Mouse (Mus musculus) thymus, adult 2 months (tissue): ENCODE data around the gene Chpf2. TPM values are rescaled to one million over a fixed set of nuclear protein-coding genes. Genes with fewer than 3 reads are reported as not detected.

Experiments
- DNase-seq: peaks from one replicate; pipeline ENCODE4 v3.0.0; 2021
- H3K27ac ChIP-seq: fragments of 200-500 bp; 2 replicates; pipeline ENCODE4 v1.5.1; 2012; ENCODE audit warnings: low read length, control low read depth; ENCODE audit not compliant: control insufficient read depth, insufficient read depth
- H3K27me3 ChIP-seq: fragments of 200-500 bp; 2 replicates; pipeline ENCODE4 v1.6.1; 2012; ENCODE audit warnings: mild to moderate bottlenecking, low read length, moderate library complexity, mixed read lengths; ENCODE audit not compliant: control insufficient read depth, insufficient read depth
- H3K36me3 ChIP-seq: fragments of 200-500 bp; 2 replicates; pipeline ENCODE4 v1.6.1; 2012; ENCODE audit warnings: mild to moderate bottlenecking, low read length, moderate library complexity; ENCODE audit not compliant: control insufficient read depth, insufficient read depth
- H3K4me1 ChIP-seq: fragments of 200-500 bp; replicated peaks from 2 replicates; pipeline ENCODE4 v1.6.1; 2012; ENCODE audit warnings: low read length; ENCODE audit not compliant: control insufficient read depth, insufficient read depth
- H3K4me3 ChIP-seq: fragments of 200-500 bp; 2 replicates; pipeline ENCODE4 v1.5.1; 2012; ENCODE audit warnings: mild to moderate bottlenecking, low read length, control low read depth, moderate library complexity; ENCODE audit not compliant: control insufficient read depth, insufficient read depth
- CTCF ChIP-seq: fragments of 200-500 bp; IDR thresholded peaks from 2 replicates; pipeline ENCODE4 v1.5.1; 2012; ENCODE audit warnings: mild to moderate bottlenecking, control low read depth, low read length, moderate library complexity, borderline replicate concordance; ENCODE audit not compliant: control insufficient read depth, poor library complexity, insufficient read depth; ENCODE audit errors: extremely low read depth
- POLR2A ChIP-seq: fragments of 200-500 bp; IDR thresholded peaks from 2 replicates; pipeline ENCODE4 v1.6.1; 2012; ENCODE audit warnings: mild to moderate bottlenecking, low read length, control low read depth, moderate library complexity; ENCODE audit not compliant: control insufficient read depth, poor library complexity, insufficient read depth; ENCODE audit errors: extremely low read depth
- WGBS: fragments of 180-500 bp; shearing (Covaris S2); methylation state at CpG from one replicate; pipeline ENCODE4 v1.1.7; 2018; 5-methylcytosine and 5-hydroxymethylcytosine counted together
- polyA plus RNA-seq: library from polyadenylated mRNA; depleted of rRNA; stranded (reverse); fragments of >200 nt; gene quantifications from 2 replicates; pipeline ENCODE4 v1.2.3, GENCODE M21; 2012; rRNA removed

Chpf2 gene
- polyA plus RNA-seq, result 53.5 and 55.5 TPM in 2 replicates

DNA sequence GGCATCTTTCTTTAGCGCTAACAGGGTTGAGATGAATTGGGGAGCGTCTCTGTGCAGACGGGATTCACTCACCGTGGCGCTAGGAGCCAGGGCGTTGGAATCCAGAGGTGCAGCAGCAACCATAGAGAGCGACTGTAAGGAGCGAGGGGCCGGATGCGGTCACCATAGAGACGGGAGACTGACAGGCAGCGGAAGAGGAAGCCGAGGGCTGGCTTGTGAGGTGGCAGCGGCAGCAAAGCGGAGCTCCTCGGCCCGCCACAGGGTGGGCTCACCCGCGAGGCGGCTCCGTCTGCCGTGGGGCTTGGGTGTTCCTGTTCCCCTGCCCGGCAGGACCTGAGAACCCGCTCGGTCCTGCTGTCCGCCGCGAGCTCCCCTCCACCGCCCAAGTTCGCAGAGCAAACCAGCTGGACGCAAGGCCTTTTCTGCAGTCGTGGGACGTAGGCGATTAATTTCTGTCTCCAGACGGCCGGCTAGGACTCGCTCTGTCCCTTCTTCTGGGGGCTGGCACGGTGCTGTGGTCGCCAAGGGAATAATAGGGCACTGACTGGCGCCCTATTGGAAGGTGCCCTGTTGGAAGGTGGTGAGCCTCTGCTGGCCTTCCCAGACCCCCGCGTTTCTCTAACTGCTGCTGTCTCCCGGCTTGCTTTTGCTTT is at the start of gene Chpf2:
Gene Chpf2 (plus strand): TSS at position 195 of the 653 bp plus-strand sequence.
- TF ChIP-seq CTCF, result no peak
- peak; percentile 76 for TF ChIP-seq POLR2A
- Histone ChIP-seq H3K36me3 (no peaks in the 10 kb centered on the region), H3K4me3 (peak within 1 kb of the TSS; percentile 68), H3K27me3 (no peaks in the 10 kb centered on the region), H3K4me1 (peaks cover 8% of the 10 kb centered on the region), H3K27ac (peak within 1 kb of the TSS; percentile 45)
- peak; percentile 84 for DNase-seq
- under 1% methylated on average over 43 of the region's 43 CpGs for WGBS

DNA sequence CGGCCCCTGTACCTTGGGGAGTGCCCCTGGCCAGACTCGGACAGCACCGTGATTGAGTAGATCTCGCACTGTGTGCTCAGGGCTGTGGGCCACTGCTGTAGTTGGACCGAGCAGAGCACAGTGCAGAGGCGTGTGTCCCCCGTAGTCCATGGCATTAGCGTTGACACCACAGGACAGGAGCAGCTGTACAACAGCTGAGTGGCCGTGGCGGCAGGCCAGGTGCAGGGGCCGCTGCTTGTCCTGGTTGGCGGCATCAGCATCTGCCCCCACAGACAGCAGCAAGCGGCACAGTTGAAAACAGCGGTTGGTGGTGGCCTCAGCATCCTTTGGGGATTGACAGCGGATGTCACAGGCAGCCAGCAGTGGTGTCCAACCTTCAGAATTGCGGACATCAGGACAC is 48.9 kb upstream of the Chpf2 start:
- WGBS, result 88% methylated on average over 16 of the region's 16 CpGs
- Histone ChIP-seq H3K36me3 (no peaks in the 10 kb centered on the region), H3K27ac (no peak overlapping the region), H3K27me3 (no peaks in the 10 kb centered on the region; the same call in 1 of the 2 replicates), H3K4me1 (no peaks in the 10 kb centered on the region), H3K4me3 (no peak overlapping the region)
- no peak for DNase-seq
- TF ChIP-seq POLR2A (no peak), CTCF (no peak)

DNA sequence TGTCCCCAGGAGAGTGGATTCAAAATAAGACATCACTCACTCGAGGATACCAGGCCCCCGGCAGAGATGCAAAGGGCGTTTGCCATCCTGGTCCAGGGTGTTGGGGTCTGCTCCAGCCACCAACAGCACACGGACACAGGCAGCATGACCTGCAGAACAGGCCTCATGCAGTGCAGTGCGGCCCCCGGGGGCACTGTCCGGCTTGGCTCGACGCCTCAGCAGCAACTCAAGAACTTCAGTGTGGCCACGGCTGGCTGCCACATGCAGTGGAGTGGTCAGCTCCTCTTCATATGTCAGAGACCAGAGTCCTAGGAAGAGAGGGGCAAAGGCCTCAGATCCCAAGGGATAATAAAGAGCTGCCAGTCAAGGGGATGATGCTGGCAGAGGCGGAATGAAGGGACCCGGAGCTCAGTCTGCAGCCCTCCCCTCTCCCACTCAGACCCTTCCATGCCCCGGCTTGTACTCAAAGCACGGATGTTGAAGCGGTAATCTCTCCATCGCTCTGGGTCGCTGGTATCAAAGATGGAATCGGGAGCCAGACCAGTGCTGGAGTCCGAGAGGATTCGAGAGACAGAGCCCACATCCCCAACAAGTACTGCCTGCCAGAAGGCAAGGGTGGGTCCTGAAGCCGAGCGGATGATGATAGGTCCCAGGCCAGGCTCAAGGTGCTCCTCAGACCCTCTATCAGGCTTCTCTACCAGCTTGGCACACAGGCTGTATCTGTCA is 46.8 kb upstream of the Chpf2 start:
- TF ChIP-seq CTCF, result no peak
- TF ChIP-seq POLR2A, result no peak
- peaks cover 5% of the 10 kb centered on the region for H3K4me1 ChIP-seq
- H3K36me3 ChIP-seq, result no peaks in the 10 kb centered on the region
- no peak overlapping the region for H3K4me3 ChIP-seq
- WGBS, result 95% methylated on average over 22 of the region's 22 CpGs
- H3K27me3 ChIP-seq, result no peaks in the 10 kb centered on the region; the same call in 1 of the 2 replicates
- no peak overlapping the region for H3K27ac ChIP-seq
- no peak for DNase-seq

DNA sequence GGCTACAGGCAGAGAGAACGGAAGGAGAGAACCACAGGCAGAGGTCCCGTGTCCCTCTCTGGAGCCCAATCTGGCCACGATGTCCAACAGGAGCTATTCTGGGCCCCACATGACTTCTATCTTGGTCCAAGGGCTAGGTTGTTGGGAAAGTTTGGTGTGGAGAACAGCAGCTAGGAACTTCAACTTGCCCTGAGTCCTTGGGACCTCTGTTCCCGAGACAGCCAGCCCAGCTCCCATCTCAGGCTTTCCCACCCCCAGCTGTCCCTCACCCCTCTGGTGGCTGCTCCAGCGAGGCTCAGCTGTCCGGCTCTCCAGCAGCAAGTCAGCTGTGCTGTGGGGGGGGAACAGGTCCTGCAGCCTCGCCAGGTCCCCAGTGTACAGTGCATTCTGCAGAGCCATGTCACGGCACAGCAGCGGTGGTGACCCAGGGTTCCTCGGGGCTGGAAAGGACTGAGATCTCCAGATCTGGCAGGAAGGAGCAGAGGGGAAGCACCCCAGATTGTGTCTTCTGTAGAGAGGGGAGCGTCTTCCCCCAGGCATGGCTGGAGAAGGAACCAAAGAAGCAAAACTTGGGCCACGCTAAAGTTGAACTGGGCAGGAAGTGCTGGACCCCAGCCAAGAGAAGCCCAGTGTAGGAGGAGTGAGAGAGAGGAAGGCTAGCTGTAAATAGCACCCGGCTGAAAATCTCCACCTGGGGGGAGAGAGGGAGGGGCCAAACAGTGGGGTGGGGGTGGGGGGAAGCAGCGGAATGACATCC is 46.0 kb upstream of the Chpf2 start, which contains the start of gene Asb10:
Gene Asb10 (minus strand): TSS at position 592 of the 757 bp plus-strand sequence.
- Histone ChIP-seq H3K27ac (no peak within 1 kb of the TSS), H3K4me3 (no peak within 1 kb of the TSS), H3K4me1 (peaks cover 5% of the 10 kb centered on the region), H3K27me3 (no peaks in the 10 kb centered on the region; the same call in 1 of the 2 replicates), H3K36me3 (no peaks in the 10 kb centered on the region)
- 25% methylated on average over 14 of the region's 14 CpGs for WGBS
- no peak for TF ChIP-seq CTCF
- DNase-seq, result no peak

- H3K4me3 ChIP-seq, result no peak overlapping the region
- TF ChIP-seq CTCF (no peak), POLR2A (no peak)
- H3K27ac ChIP-seq, result no peak overlapping the region
- 31% methylated on average over 6 of the region's 6 CpGs for WGBS
- H3K36me3 ChIP-seq, result no peaks in the 10 kb centered on the region
- H3K4me1 ChIP-seq, result peaks cover 5% of the 10 kb centered on the region
- no peak for DNase-seq
- H3K27me3 ChIP-seq, result no peaks in the 10 kb centered on the region
Observed at GRCm38 (mm10) chr5:24541144-24541569, 45.4 kb upstream of the Chpf2 start.

DNA sequence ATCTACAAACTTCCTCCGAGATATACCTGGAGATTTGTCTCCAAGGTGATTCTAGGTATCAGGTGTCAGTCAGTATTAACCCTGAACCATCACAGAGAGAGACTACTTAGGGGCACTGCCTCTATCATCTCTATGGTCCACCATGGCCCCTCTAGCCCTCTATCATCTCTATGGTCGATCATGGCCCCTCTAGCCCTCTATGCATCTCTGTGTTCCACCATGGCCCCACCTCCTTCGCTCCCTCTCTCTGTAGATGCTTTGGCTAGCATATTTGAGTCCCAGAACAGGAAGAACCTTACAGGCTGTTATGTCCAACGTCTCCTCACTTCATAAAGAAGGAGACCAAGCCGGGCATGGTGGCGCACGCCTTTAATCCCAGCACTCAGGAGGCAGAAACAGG is 43.9 kb upstream of the Chpf2 start:
- H3K36me3 ChIP-seq, result no peaks in the 10 kb centered on the region
- H3K4me3 ChIP-seq, result no peak overlapping the region
- TF ChIP-seq POLR2A, result no peak
- no peak for TF ChIP-seq CTCF
- WGBS, result 84% methylated on average over 7 of the region's 7 CpGs
- H3K4me1 ChIP-seq, result peaks cover 5% of the 10 kb centered on the region
- no peaks in the 10 kb centered on the region for H3K27me3 ChIP-seq
- no peak for DNase-seq
- H3K27ac ChIP-seq, result no peak overlapping the region
